Mouse (Mus musculus) limb, embryonic 15.5 days (tissue): ENCODE measurements at regions not wholly inside any gene's neighbourhood (a gene's known extent, or its start where the extent isn't known, plus 50 kb on each side); places are given as distances from the start of the nearest gene placed in this dataset.
A peak's percentile ranks its signal among the peaks of the same experiment; 100 is the strongest.

ENCODE experiments used
- ATAC-seq: fragments of 200-750 bp; cut with Nextera tagmentation; 2 replicates; pipeline ENCODE4 v1.8.0; 2017; ENCODE audit warnings: low read depth, moderate TSS enrichment; ENCODE audit not compliant: insufficient number of reproducible peaks, low FRiP score, low TSS enrichment
- H3K27ac ChIP-seq: fragments of 300-500 bp; sonication (generic); 2 replicates; pipeline ENCODE4 v1.5.1; 2015; ENCODE audit warnings: moderate library complexity, mild to moderate bottlenecking, inconsistent platforms
- H3K27me3 ChIP-seq: fragments of 300-500 bp; sonication (generic); 2 replicates; pipeline ENCODE4 v1.6.1; 2015; ENCODE audit warnings: inconsistent platforms
- H3K36me3 ChIP-seq: fragments of 300-500 bp; sonication (generic); 2 replicates; pipeline ENCODE4 v1.6.1; 2015; ENCODE audit warnings: inconsistent platforms
- H3K4me1 ChIP-seq: fragments of 300-500 bp; sonication (generic); 2 replicates; pipeline ENCODE4 v1.6.1; 2015; ENCODE audit warnings: inconsistent platforms
- H3K4me2 ChIP-seq: fragments of 300-500 bp; sonication (generic); 2 replicates; pipeline ENCODE4 v1.6.1; 2015; ENCODE audit warnings: mild to moderate bottlenecking, inconsistent platforms
- H3K4me3 ChIP-seq: fragments of 300-500 bp; sonication (generic); 2 replicates; pipeline ENCODE4 v1.5.1; 2015; ENCODE audit warnings: mild to moderate bottlenecking, inconsistent platforms
- H3K9ac ChIP-seq: fragments of 300-500 bp; sonication (generic); 2 replicates; pipeline ENCODE4 v1.6.1; 2015; ENCODE audit warnings: inconsistent platforms
- H3K9me3 ChIP-seq: fragments of 300-500 bp; sonication (generic); 2 replicates; pipeline ENCODE4 v1.6.1; 2016; ENCODE audit warnings: inconsistent platforms
- WGBS: fragments of 180-500 bp; shearing (Covaris S2); methylation state at CpG from one replicate; pipeline ENCODE4 v1.1.7; 2015; 5-methylcytosine and 5-hydroxymethylcytosine counted together

DNA sequence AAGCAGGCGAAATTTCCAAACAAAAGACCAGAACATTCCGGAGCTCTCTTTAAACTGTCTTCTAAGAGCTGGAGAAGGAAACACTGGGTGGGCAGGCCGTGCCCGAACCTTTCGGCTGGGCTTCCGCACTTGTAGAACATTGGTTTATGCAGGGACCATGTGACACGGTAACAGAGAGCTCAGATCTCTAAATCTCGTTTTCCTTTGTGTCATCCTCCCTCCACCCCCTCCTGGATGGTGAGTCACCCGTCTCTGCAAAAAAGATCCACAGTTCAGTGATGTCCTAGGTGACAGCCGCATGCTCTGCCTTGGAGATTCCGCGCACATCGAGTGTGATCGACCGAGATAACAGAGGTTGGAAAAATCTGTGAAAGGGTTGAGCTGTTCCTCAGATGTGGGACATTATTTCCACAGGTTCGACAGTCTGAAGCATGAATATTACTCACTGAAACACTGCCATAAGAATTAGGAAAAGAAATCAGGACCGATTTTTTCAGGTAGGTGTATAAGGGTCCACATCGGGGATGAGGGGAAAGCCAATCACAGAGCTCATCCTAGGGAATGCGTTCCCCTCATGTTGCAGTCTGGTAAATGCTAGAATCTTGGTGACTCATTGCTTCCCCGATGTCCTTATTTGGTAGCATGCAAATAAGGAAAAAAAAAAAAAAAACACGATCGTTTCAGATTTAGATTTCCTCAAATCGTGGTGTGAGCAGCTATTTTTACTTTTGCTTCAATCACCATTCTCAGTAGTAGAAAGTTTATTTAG is 70.0 kb upstream of the Foxo1 start:
- no peak for ATAC-seq
- H3K4me2 ChIP-seq = peak overlapping the region; percentile 17; the same call in 1 of the 2 replicates
- H3K9ac ChIP-seq = no peak overlapping the region
- no peaks in the 10 kb centered on the region for H3K9me3 ChIP-seq
- H3K4me1 ChIP-seq = peaks cover 17% of the 10 kb centered on the region
- H3K27ac ChIP-seq = peak overlapping the region; percentile 39; the same call in 1 of the 2 replicates
- H3K27me3 ChIP-seq = no peaks in the 10 kb centered on the region
- 0 out of 2 replicates have a peak overlapping the region, but pooled peaks have one; percentile 1 for H3K4me3 ChIP-seq
- WGBS = 68% methylated on average over 23 of the region's 23 CpGs
- H3K36me3 ChIP-seq = no peaks in the 10 kb centered on the region

GRCm38 (mm10) chr3:52198751-52199738 is 69.1 kb upstream of the Foxo1 start:
- Histone ChIP-seq H3K9ac (no peak overlapping the region), H3K27ac (peak overlapping the region; percentile 68), H3K4me2 (no peak overlapping the region), H3K4me3 (no peak overlapping the region), H3K27me3 (no peaks in the 10 kb centered on the region), H3K9me3 (no peaks in the 10 kb centered on the region), H3K36me3 (no peaks in the 10 kb centered on the region), H3K4me1 (peaks cover 17% of the 10 kb centered on the region)
- ATAC-seq = no peak; the same call in 1 of the 2 replicates
- 40% methylated on average over 17 of the region's 17 CpGs for WGBS

- 64% methylated on average over 4 of the region's 4 CpGs for WGBS
These were observed 68.0 kb upstream of the Foxo1 start for GRCm38 (mm10) chr3:52200106-52200505.

DNA sequence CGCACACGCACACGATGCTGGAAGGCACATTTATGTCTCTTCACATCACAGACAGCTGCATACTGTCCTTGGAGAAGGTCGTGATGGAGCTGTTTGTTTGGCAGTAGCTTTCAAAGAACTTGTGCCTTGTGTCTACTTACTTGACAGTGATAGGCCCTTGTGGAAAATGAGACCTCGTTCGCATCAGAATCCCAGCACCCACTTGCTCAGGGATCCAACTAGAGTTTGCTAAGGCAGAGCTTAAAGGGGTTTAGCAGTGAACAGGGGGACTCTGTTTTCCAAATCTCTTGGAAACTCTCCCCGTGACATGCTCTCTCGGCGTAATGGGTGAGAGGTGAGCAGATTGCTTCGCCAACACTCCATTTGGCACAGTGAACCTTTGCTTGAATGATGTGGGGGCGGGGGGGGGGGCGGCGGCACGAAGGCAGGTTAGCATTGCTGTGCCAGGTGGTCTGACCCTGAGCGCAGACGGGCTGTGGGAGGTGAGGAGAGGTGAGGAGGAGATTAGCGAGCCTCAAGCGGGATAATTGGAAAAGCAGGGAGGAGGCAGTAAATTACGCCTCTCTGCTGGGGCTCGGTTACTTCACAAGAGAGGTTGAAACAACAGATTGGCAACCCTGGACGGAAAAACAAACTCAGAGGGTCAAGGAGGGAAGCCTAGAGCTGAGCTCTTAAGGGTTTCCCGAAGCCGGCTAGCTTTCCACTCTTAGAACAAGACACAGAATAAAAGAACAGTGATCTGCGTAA is 57.4 kb upstream of the Foxo1 start:
- WGBS = 16% methylated on average over 24 of the region's 24 CpGs
- H3K27me3 ChIP-seq = no peaks in the 10 kb centered on the region
- H3K4me3 ChIP-seq = 0 out of 2 replicates have a peak overlapping the region, but pooled peaks have one; percentile 10
- no peaks in the 10 kb centered on the region for H3K36me3 ChIP-seq
- H3K4me1 ChIP-seq = peaks cover 7% of the 10 kb centered on the region
- H3K9ac ChIP-seq = no peak overlapping the region
- ATAC-seq = no peak
- no peak overlapping the region for H3K27ac ChIP-seq
- no peaks in the 10 kb centered on the region for H3K9me3 ChIP-seq
- peak overlapping the region; percentile 33 for H3K4me2 ChIP-seq

More at GRCm38 (mm10) chr3:52200106-52200505, 68.0 kb upstream of the Foxo1 start:
- Histone ChIP-seq H3K36me3 (no peaks in the 10 kb centered on the region), H3K4me2 (no peak overlapping the region), H3K4me1 (peaks cover 17% of the 10 kb centered on the region), H3K9me3 (no peaks in the 10 kb centered on the region), H3K27me3 (no peaks in the 10 kb centered on the region), H3K4me3 (no peak overlapping the region), H3K9ac (no peak overlapping the region), H3K27ac (peak overlapping the region; percentile 68; the same call in 1 of the 2 replicates)
- ATAC-seq = no peak

- Histone ChIP-seq H3K36me3 (no peaks in the 10 kb centered on the region), H3K27me3 (no peaks in the 10 kb centered on the region), H3K4me3 (0 out of 2 replicates have a peak overlapping the region, but pooled peaks have one; percentile 10), H3K4me1 (peaks cover 7% of the 10 kb centered on the region), H3K4me2 (no peak overlapping the region), H3K27ac (no peak overlapping the region), H3K9me3 (no peaks in the 10 kb centered on the region), H3K9ac (no peak overlapping the region)
- ATAC-seq = no peak
- WGBS = 31% methylated on average over 5 of the region's 6 CpGs
These were observed 56.8 kb upstream of the Foxo1 start for GRCm38 (mm10) chr3:52211303-52211695.

DNA sequence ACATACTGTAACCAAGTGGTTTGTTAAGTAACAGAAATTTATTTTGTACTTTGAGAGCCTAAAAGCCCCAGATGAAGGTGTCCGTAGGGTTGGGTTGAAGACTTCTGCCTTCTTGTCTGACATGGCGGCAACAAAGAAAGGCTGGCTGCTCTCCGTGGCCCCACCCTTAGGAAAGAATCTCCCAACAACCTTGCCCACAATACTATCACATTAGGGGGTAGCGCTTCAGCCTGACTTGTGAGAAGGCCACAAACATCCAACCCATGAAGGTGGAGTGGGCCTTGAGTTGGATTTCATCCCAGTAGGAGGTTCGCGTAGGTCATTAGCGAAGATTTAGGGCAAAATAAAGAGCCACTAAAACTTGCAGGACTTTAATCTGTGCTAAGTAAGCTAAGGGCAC is 54.0 kb upstream of the Foxo1 start:
- no peak overlapping the region for H3K4me3 ChIP-seq
- 90% methylated on average over 7 of the region's 7 CpGs for WGBS

GRCm38 (mm10) chr3:52215083-52215482 is 53.1 kb upstream of the Foxo1 start:
- H3K27me3 ChIP-seq = no peaks in the 10 kb centered on the region
- H3K4me3 ChIP-seq = no peak overlapping the region
- no peak overlapping the region for H3K4me2 ChIP-seq
- H3K9me3 ChIP-seq = no peaks in the 10 kb centered on the region
- H3K4me1 ChIP-seq = peaks cover 7% of the 10 kb centered on the region
- H3K27ac ChIP-seq = no peak overlapping the region
- WGBS = 88% methylated on average over 9 of the region's 9 CpGs
- no peaks in the 10 kb centered on the region for H3K36me3 ChIP-seq
- H3K9ac ChIP-seq = no peak overlapping the region
- no peak for ATAC-seq

More for the DNA sequence above, 54.0 kb upstream of the Foxo1 start:
- no peak overlapping the region for H3K9ac ChIP-seq
- no peaks in the 10 kb centered on the region for H3K9me3 ChIP-seq
- no peak for ATAC-seq
- peaks cover 7% of the 10 kb centered on the region for H3K4me1 ChIP-seq
- no peaks in the 10 kb centered on the region for H3K36me3 ChIP-seq
- H3K4me2 ChIP-seq = no peak overlapping the region
- no peaks in the 10 kb centered on the region for H3K27me3 ChIP-seq
- no peak overlapping the region for H3K27ac ChIP-seq
